Mouse (Mus musculus) cortical plate, adult 2 months (tissue): Measurements from ENCODE around the gene Ttll6. TPM values are rescaled to one million over a fixed set of nuclear protein-coding genes. Genes with fewer than 3 reads are reported as not detected.

Source experiments
- H3K27ac ChIP-seq: fragments of 200-500 bp; 2 replicates; pipeline ENCODE4 v1.5.1; 2012; ENCODE audit warnings: low read length, control low read depth, inconsistent platforms; ENCODE audit not compliant: insufficient read depth
- H3K4me1 ChIP-seq: fragments of 200-500 bp; 2 replicates; pipeline ENCODE4 v1.6.1; 2011; ENCODE audit warnings: low read length; ENCODE audit not compliant: control insufficient read depth, insufficient read depth
- H3K4me3 ChIP-seq: fragments of 200-500 bp; 2 replicates; pipeline ENCODE4 v1.5.1; 2011; ENCODE audit warnings: mild to moderate bottlenecking, low read length, control low read depth; ENCODE audit not compliant: insufficient read depth
- CTCF ChIP-seq: fragments of 200-500 bp; IDR thresholded peaks from 2 replicates; pipeline ENCODE4 v1.5.1; 2011; ENCODE audit warnings: mild to moderate bottlenecking, control low read depth, low read length; ENCODE audit not compliant: insufficient read depth; ENCODE audit errors: extremely low read depth
- POLR2A ChIP-seq: fragments of 200-500 bp; IDR thresholded peaks from 2 replicates; pipeline ENCODE4 v1.6.1; 2011; ENCODE audit warnings: mild to moderate bottlenecking, low read length, control low read depth; ENCODE audit not compliant: insufficient read depth; ENCODE audit errors: extremely low read depth
- polyA plus RNA-seq: library from polyadenylated mRNA; depleted of rRNA; stranded (reverse); fragments of >200 nt; gene quantifications from 2 replicates; pipeline ENCODE4 v1.2.3, GENCODE M21; 2012

Gene Ttll6
- polyA plus RNA-seq, 1 experiment, result 0.27 TPM

- H3K27ac ChIP-seq, result no peak overlapping the region
- H3K4me3 ChIP-seq, result no peak overlapping the region
- H3K4me1 ChIP-seq, result no peaks in the 10 kb centered on the region
- TF ChIP-seq CTCF (no peak), POLR2A (no peak)
These were observed 57.5 kb downstream of the Ttll6 start for GRCm38 (mm10) chr11:96191132-96191531.

GRCm38 (mm10) chr11:96193521-96194400, 60.2 kb downstream of the Ttll6 start, which contains the start of gene Hoxb13:
TSS of gene Hoxb13 (plus strand) at chr11:96194316.
- Histone ChIP-seq H3K4me1 (no peaks in the 10 kb centered on the region), H3K4me3 (no peak within 1 kb of the TSS), H3K27ac (no peak within 1 kb of the TSS)
- TF ChIP-seq POLR2A (no peak), CTCF (no peak)

DNA sequence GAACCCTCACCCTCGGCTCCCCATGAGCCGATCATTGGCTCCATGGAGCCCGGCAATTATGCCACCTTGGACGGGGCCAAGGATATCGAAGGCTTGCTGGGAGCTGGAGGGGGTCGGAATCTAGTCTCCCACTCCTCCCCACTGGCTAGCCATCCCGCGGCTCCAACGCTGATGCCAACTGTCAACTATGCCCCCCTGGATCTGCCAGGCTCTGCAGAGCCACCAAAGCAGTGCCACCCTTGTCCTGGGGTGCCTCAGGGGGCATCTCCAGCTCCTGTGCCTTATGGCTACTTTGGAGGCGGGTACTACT, 60.8 kb downstream of the Ttll6 start:
- no peak for TF ChIP-seq POLR2A
- no peak for TF ChIP-seq CTCF
- Histone ChIP-seq H3K4me1 (no peaks in the 10 kb centered on the region), H3K4me3 (no peak overlapping the region), H3K27ac (no peak overlapping the region)

DNA sequence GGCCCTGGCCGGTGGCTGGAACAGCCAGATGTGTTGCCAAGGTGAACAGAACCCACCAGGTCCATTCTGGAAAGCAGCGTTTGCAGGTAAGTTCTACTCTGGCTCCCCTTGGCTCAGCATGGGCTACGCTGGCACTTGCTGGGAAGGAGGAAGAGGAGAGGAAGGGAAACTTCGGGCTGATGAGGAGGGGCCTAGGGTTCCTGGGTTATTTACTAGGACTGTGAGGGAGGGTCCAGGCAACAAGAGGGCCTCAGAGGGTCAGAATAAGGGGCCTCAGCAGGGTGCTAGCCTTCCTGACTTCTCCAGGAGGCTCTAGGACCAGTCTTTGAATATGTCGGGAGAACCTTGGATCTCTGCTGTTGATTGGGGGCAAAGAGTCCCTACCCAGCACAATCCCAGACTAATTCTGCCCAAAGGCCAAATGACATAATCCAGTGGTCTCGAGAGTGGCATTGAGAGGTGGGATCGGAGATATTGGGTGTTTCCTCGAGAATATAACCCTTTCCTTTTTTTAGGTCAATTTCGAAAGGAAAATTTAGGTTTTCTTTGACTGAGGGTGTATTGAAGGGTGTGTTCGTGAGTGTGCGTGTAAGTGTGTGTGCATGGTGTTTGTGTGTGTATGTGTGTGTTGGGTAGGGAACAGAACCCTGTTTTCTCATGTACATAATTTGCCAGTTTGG, 61.5 kb downstream of the Ttll6 start:
- H3K4me3 ChIP-seq, result no peak overlapping the region
- TF ChIP-seq POLR2A, result no peak
- TF ChIP-seq CTCF, result no peak
- H3K27ac ChIP-seq, result no peak overlapping the region
- H3K4me1 ChIP-seq, result no peaks in the 10 kb centered on the region

DNA sequence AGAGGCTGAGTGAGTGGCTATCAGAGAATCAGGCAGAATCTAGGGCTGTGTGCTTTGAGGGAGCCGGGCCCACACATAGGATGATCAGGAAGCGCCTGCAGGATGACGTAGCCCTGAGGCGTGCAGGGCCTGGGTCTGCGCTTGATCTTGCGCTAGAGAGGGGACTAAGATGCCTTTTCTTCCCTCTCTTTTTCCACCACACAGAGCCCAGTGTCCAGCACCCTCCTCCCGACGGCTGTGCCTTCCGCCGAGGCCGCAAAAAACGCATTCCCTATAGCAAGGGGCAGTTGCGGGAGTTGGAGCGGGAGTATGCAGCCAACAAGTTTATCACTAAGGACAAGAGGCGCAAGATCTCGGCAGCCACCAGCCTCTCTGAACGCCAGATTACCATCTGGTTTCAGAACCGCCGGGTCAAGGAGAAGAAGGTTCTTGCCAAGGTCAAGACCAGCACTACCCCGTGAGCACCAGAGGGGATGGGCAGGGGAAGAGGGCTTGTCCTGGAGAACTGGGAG, 62.2 kb downstream of the Ttll6 start:
- H3K27ac ChIP-seq, result no peak overlapping the region
- no peaks in the 10 kb centered on the region for H3K4me1 ChIP-seq
- H3K4me3 ChIP-seq, result no peak overlapping the region
- TF ChIP-seq CTCF (no peak), POLR2A (no peak)

- Histone ChIP-seq H3K4me3 (no peak overlapping the region), H3K4me1 (no peaks in the 10 kb centered on the region), H3K27ac (no peak overlapping the region)
- TF ChIP-seq POLR2A (no peak), CTCF (no peak)
These were observed 65.1 kb downstream of the Ttll6 start for GRCm38 (mm10) chr11:96198642-96199041.

GRCm38 (mm10) chr11:96199181-96200086, 65.8 kb downstream of the Ttll6 start:
- H3K4me1 ChIP-seq, result no peaks in the 10 kb centered on the region
- no peak overlapping the region for H3K27ac ChIP-seq
- H3K4me3 ChIP-seq, result no peak overlapping the region
- TF ChIP-seq CTCF (no peak), POLR2A (no peak)

GRCm38 (mm10) chr11:96200183-96200655, 66.6 kb downstream of the Ttll6 start:
- no peak overlapping the region for H3K4me3 ChIP-seq
- TF ChIP-seq POLR2A (no peak), CTCF (no peak)
- no peak overlapping the region for H3K27ac ChIP-seq
- no peaks in the 10 kb centered on the region for H3K4me1 ChIP-seq

DNA sequence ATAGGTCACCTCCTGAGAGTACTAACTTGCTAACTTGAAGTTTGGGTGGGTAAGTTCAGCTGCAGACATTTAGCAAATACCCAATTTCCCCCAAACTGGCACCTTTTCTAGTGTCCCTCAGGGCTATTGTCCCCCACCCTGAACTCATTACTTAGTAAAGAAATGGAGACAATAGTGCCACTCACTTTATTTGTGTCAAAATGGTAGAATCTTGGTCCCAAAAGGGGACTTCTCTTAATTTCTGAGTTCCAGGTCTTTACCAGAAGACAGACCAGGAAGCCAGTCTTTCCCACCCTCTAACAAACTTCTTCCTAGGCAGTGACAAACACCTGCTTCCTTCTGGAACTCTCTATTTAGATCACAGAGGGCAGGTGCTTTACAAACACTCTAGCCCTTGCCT, 68.2 kb downstream of the Ttll6 start:
- TF ChIP-seq CTCF, result no peak
- no peak for TF ChIP-seq POLR2A

More for the DNA sequence above, 68.2 kb downstream of the Ttll6 start:
- Histone ChIP-seq H3K4me1 (no peaks in the 10 kb centered on the region), H3K27ac (no peak overlapping the region), H3K4me3 (no peak overlapping the region)
